Mouse (Mus musculus) heart, postnatal 0 days (tissue): ENCODE results near the gene Gabra1.

Experiments
- CTCF ChIP-seq: IDR thresholded peaks from 2 replicates; pipeline ENCODE4 v1.5.1; 2016; ENCODE audit warnings: antibody characterized with exemption, control low read depth, low read depth
- EP300 ChIP-seq: IDR thresholded peaks from 2 replicates; pipeline ENCODE4 v1.6.1; 2016; ENCODE audit warnings: antibody characterized with exemption, low read depth

- no peak for TF ChIP-seq EP300
- no peak for TF ChIP-seq CTCF
Measured at GRCm38 (mm10) chr11:42116931-42117330, 65.8 kb downstream of the Gabra1 start.
